ENCODE assay signal across 13 mouse cellular contexts in genomic region chr3:139397077-139397865, GRCm38 (mm10).
DNase-seq lines count a peak whose midpoint lies in the region; ATAC-seq and TF ChIP-seq lines count a peak whose summit lies in the region.
"Had no signal": no experiment of that assay in that cellular context is flagged by ENCODE, and none has a peak within 500 bp of the region (broad histone marks: within the 10 kb centered on the region; RNA-seq: fewer than 3 reads in every experiment).

No protein-coding gene starts in this region.

- H3K36me3 ChIP-seq in embryonic facial prominence, embryonic 14.5 days (ENCODE audit: control insufficient read depth, insufficient read depth, low read length), result no peaks in the 10 kb centered on the region
- no peaks in the 10 kb centered on the region for H3K36me3 ChIP-seq in embryonic facial prominence, embryonic 10.5 days (replicated peaks)
- H3K36me3 ChIP-seq in kidney, adult 2 months (ENCODE audit: control insufficient read depth, insufficient read depth, low read length), result no peaks in the 10 kb centered on the region
- H3K36me3 ChIP-seq: embryonic facial prominence, embryonic 12.5 days had no signal

- TF ChIP-seq CTCF in kidney, adult 2 months (conservative IDR thresholded peaks at IDR 0.05; ENCODE audit: insufficient read depth, insufficient read length, low read depth, low read length), result no peak

- TF ChIP-seq POLR2A in kidney, adult 2 months (IDR thresholded peaks at IDR 0.05; ENCODE audit: low read depth, low read length), result no peak

- 0 out of 2 replicates have a peak overlapping the region, but pooled peaks have one; percentile 7 for H3K4me2 ChIP-seq in embryonic facial prominence, embryonic 14.5 days (ENCODE audit: low read depth, low read length)
- H3K4me2 ChIP-seq: embryonic facial prominence, embryonic 12.5 days had no signal

- H3K4me1 ChIP-seq in embryonic facial prominence, embryonic 14.5 days (ENCODE audit: control insufficient read depth, insufficient read depth, low read length), result no peaks in the 10 kb centered on the region
- no peaks in the 10 kb centered on the region for H3K4me1 ChIP-seq in embryonic facial prominence, embryonic 10.5 days
- no peaks in the 10 kb centered on the region for H3K4me1 ChIP-seq in kidney, adult 2 months (ENCODE audit: control insufficient read depth, insufficient read depth, low read length)
- H3K4me1 ChIP-seq: embryonic facial prominence, embryonic 12.5 days had no signal

- no peak overlapping the region for H3K27ac ChIP-seq in embryonic facial prominence, embryonic 14.5 days (replicated peaks; ENCODE audit: low read depth, low read length)
- H3K27ac ChIP-seq in embryonic facial prominence, embryonic 10.5 days (replicated peaks), result no peak overlapping the region
- no peak overlapping the region for H3K27ac ChIP-seq in kidney, adult 2 months (ENCODE audit: insufficient read depth, low read depth, low read length)
- H3K27ac ChIP-seq: embryonic facial prominence, embryonic 12.5 days had no signal

- no peak overlapping the region for H3K9ac ChIP-seq in embryonic facial prominence, embryonic 14.5 days (ENCODE audit: low read depth, low read length)
- H3K9ac ChIP-seq: embryonic facial prominence, embryonic 12.5 days had no signal

- H3K4me3 ChIP-seq in embryonic facial prominence, embryonic 14.5 days (ENCODE audit: low read depth, low read length), result no peak overlapping the region
- H3K4me3 ChIP-seq in embryonic facial prominence, embryonic 10.5 days, result no peak overlapping the region
- H3K4me3 ChIP-seq in kidney, adult 2 months (ENCODE audit: insufficient read depth, low read depth, low read length), result no peak overlapping the region
- H3K4me3 ChIP-seq: embryonic facial prominence, embryonic 12.5 days had no signal

- DNase-seq in embryonic facial prominence, embryonic 14.5 days (ENCODE audit: low spot score), result peak; percentile 63
- DNase-seq in embryonic facial prominence, embryonic 10.5 days (ENCODE audit: low spot score), result no peak
- DNase-seq in kidney, postnatal 4 days, result peak; percentile 52 to 68
- no peak for DNase-seq in kidney, adult 2 months
- DNase-seq in right cerebral cortex, adult 2 months (ENCODE audit: low spot score in 2 of 2), result peak; percentile 21 to 23
- no peak for DNase-seq in right cerebral cortex, postnatal 4 days
- DNase-seq in adrenal gland, adult 2 months, result no peak
- DNase-seq: cerebellum, adult 18-20 months; gastrocnemius, postnatal 36 days; heart, postnatal 10 days; spleen, adult 18-20 months had no signal

- peaks cover 8% of the 10 kb centered on the region; the same call in 1 of the 2 replicates for H3K9me3 ChIP-seq in embryonic facial prominence, embryonic 14.5 days (ENCODE audit: control insufficient read depth, low read length)
- H3K9me3 ChIP-seq in embryonic facial prominence, embryonic 10.5 days, result no peaks in the 10 kb centered on the region; the same call in 1 of the 2 replicates
- H3K9me3 ChIP-seq: embryonic facial prominence, embryonic 12.5 days had no signal

- peak; percentile 70; the same call in 1 of the 2 replicates for ATAC-seq in embryonic facial prominence, embryonic 14.5 days (ENCODE audit: low read depth)
- no peak for ATAC-seq in inflammation-experienced regulatory T-cells, adult 6 months

- 56% methylated on average over 9 of the region's 9 CpGs for WGBS in embryonic facial prominence, embryonic 14.5 days
- WGBS in embryonic facial prominence, embryonic 10.5 days, result 75% methylated on average over 9 of the region's 9 CpGs
- WGBS in kidney, adult 2 months, result 39% methylated on average over 9 of the region's 9 CpGs

- no peaks in the 10 kb centered on the region for H3K27me3 ChIP-seq in embryonic facial prominence, embryonic 14.5 days (replicated peaks; ENCODE audit: control insufficient read depth, insufficient read depth, low read length)
- H3K27me3 ChIP-seq in embryonic facial prominence, embryonic 10.5 days (replicated peaks; ENCODE audit: low read depth, poor library complexity, severe bottlenecking), result no peaks in the 10 kb centered on the region
- no peaks in the 10 kb centered on the region for H3K27me3 ChIP-seq in kidney, adult 2 months (replicated peaks; ENCODE audit: control insufficient read depth, insufficient read depth, low read length)
- H3K27me3 ChIP-seq: embryonic facial prominence, embryonic 12.5 days had no signal

Comparison
In these comparisons a context has a peak if more than half of its experiments do, and no peak if none do; other contexts are left out.
1. DNase-seq: peak in embryonic facial prominence, embryonic 14.5 days (single experiment), kidney, postnatal 4 days (2 of 2) and right cerebral cortex, adult 2 months (2 of 2); none in embryonic facial prominence, embryonic 10.5 days (single experiment), kidney, adult 2 months (single experiment), right cerebral cortex, postnatal 4 days (single experiment) and adrenal gland, adult 2 months (single experiment).